Mouse (Mus musculus): ENCODE results near the gene Napb.

DNA sequence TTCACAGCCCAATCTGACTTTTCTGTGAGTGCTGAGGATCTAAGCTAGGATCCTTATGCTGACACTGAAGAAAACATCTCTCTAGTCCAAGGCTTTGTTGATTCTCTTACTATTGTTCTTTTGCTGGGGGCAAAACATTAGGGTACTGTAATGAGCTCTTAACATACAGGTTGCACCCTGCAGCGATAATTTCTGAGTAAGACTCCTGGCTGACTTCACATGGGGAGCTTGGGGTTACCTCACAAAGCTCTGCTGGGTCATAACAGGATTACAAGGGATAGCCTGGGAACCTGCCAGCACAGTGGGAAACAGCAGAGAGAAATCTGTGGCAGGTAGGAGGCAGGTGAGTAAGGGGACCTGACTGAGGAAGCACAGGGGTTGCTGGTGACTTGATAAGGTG is 17.8 kb upstream of the Napb start, which contains the start of gene Cstl1:
- TF ChIP-seq USF1 (IDR thresholded peaks at IDR 0.05; ENCODE audit: low read depth) (no peak), CTCF (IDR thresholded peaks at IDR 0.05; ENCODE audit: control insufficient read depth, insufficient read depth, insufficient read length) (no peak), MYOG (IDR thresholded peaks at IDR 0.05; ENCODE audit: control insufficient read depth, extremely low read depth, insufficient read length) (no peak)
